Mouse (Mus musculus): Measurements from ENCODE around the gene Nckipsd.

Gene Nckipsd

GRCm38 (mm10) chr9:108845390-108845789 lies 37.2 kb downstream of the Nckipsd start:
- no peak for DNase-seq (ENCODE audit: low read depth, low spot score)

GRCm38 (mm10) chr9:108847374-108847773 lies 39.2 kb downstream of the Nckipsd start:
- DNase-seq (ENCODE audit: low read depth, low spot score), result no peak

- DNase-seq (ENCODE audit: low read depth, low spot score), result no peak
Observed at GRCm38 (mm10) chr9:108848419-108848818, 40.3 kb downstream of the Nckipsd start.

- no peak for DNase-seq (ENCODE audit: low read depth, low spot score)
Observed at GRCm38 (mm10) chr9:108852976-108853375, 44.8 kb downstream of the Nckipsd start, which contains the start of gene Slc26a6. Gene Slc26a6, plus strand, starts transcription at chr9:108853283.

- peak; percentile 65 for DNase-seq (ENCODE audit: low read depth, low spot score)
Observed at GRCm38 (mm10) chr9:108853635-108854240, 45.6 kb downstream of the Nckipsd start.

GRCm38 (mm10) chr9:108854241-108854696 lies 46.1 kb downstream of the Nckipsd start:
- peak; percentile 54 for DNase-seq (ENCODE audit: low read depth, low spot score)

- no peak for DNase-seq (ENCODE audit: low read depth, low spot score)
Observed at GRCm38 (mm10) chr9:108855335-108855734, 47.2 kb downstream of the Nckipsd start.

- no peak for DNase-seq (ENCODE audit: low read depth, low spot score)
Observed at GRCm38 (mm10) chr9:108858792-108859527, 50.8 kb downstream of the Nckipsd start.
